Mouse (Mus musculus): ENCODE data around the gene Phip. TPM values are rescaled to one million over a fixed set of nuclear protein-coding genes. Genes with fewer than 3 reads are reported as not detected.

Phip gene
- 10 to 100 TPM; 23.3 to 23.7 TPM for total RNA-seq (2021)
- long read RNA-seq, experiment 1, partial matches to known transcripts = 1 of 2 reads
- long read RNA-seq, experiment 1, other reads (novel, unspliced or antisense) = 1 of 2 reads
- long read RNA-seq, experiment 2, partial matches to known transcripts = 2 of 3 reads
- long read RNA-seq, experiment 2, other reads (novel, unspliced or antisense) = 1 of 3 reads

GRCm38 (mm10) chr9:82975342-82976215 lies at the start of gene Phip:
Gene Phip (minus strand): TSS chr9:82975516.
- DNase-seq = peak; percentile 94
- intact Hi-C loops (cut with DNase I; ENCODE audit: low total_unique reads) = no loop called here

DNA sequence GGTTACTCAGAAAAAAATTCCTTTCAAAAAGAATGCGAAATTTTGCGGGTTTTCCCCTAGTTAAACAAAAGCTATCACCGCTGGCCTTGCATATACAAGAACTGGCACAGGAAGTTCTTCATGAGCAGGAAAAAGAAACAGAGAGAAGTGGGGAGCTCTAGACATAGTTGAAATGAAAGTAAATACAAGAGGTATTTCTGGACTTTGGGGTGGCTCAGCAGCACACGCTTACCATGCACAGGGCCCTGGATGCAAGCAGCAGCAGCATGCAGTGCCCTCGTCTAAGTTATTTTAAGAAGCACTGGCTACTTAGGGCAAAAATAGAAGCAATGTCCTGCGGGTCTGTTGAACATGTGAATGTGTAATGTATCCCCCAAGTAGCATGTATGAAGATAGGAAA lies 48.4 kb upstream of the Phip start:
- DNase-seq = no peak
- intact Hi-C loops (cut with DNase I; ENCODE audit: low total_unique reads) = no loop called here

- no peak for DNase-seq
- intact Hi-C loops (cut with DNase I; ENCODE audit: low total_unique reads) = no loop called here
Observed at GRCm38 (mm10) chr9:83014516-83014915, 39.2 kb upstream of the Phip start.

DNA sequence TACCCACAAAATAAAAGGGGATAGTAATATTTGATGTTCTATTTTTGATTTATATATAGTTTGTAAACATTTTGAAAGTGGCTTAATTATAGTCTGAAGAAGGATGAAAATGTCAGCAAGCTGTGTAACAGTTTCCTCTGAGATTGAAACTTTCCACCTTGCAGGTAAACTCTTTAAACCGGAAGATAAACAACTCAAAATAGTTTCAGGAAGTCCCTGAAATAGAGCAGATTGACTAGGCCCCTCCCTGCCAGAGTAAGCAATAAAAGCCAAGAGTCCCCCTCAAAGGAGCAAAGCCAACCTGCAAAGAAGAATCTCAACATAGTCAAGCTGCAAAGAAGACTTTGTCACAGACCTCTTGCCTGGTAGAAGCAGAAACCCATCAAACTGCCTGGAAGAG lies 33.0 kb upstream of the Phip start:
- intact Hi-C loops (cut with DNase I; ENCODE audit: low total_unique reads) = no loop called here
- DNase-seq = no peak

DNA sequence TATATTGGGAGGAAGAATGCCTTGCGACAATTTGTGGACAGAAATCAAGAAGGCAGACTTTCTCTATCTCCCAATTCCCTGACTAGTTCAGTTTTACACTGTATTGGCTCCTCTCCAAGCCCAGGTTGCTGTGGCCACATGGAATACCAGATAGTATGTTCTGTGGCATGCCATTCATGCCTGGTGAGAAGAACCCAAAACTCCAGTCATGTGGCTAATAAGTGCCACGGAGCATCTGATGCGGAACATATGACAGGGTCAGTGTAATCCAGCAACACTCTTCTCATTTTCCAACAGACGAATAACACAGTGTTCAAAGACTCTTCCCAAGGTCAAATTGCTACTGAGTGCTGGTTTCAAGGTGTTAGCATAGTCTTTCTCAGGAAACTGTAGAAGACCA lies 26.0 kb upstream of the Phip start:
- no peak for DNase-seq
- intact Hi-C loops (cut with DNase I; ENCODE audit: low total_unique reads) = no loop called here

GRCm38 (mm10) chr9:82997765-82998500 lies 22.6 kb upstream of the Phip start:
- DNase-seq = no peak
- intact Hi-C loops (cut with DNase I; ENCODE audit: low total_unique reads) = no loop called here

DNA sequence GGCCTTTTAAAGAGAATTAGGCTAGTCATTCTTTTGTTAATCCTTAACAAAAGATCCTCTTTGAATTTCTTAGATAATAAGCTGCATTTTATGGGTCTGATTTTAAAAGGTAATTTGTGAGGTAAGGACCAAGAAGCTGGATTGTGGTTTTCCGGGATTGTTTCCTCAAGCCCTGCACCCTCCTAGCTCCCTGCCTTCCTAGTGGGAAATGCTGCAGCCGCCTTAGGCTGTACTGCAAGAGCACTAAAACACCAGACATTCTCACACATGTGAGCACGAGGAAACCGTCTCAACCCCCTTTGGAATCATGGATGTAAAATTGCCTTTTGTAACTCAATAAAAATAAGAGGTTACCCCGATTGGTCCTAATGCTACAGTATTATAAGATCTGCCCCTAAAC lies 1.6 kb upstream of the Phip start:
- intact Hi-C loops (cut with DNase I; ENCODE audit: low total_unique reads) = no loop called here

GRCm38 (mm10) chr9:82976219-82976618 lies 903 bp upstream of the Phip start:
- intact Hi-C loops (cut with DNase I; ENCODE audit: low total_unique reads) = no loop called here
- no peak for DNase-seq

More for the DNA sequence above, 1.6 kb upstream of the Phip start:
- DNase-seq = peak; percentile 5

- no peak for DNase-seq
- intact Hi-C loops (cut with DNase I; ENCODE audit: low total_unique reads) = no loop called here
Observed at GRCm38 (mm10) chr9:82974962-82975341, 364 bp downstream of the Phip start.

- intact Hi-C loops (cut with DNase I; ENCODE audit: low total_unique reads) = no loop called here
Observed at GRCm38 (mm10) chr9:82974187-82974861, 992 bp downstream of the Phip start.

GRCm38 (mm10) chr9:82973321-82973892 lies 1.9 kb downstream of the Phip start:
- intact Hi-C loops (cut with DNase I; ENCODE audit: low total_unique reads) = no loop called here
- no peak for DNase-seq

More at GRCm38 (mm10) chr9:82974187-82974861, 992 bp downstream of the Phip start:
- peak; percentile 89 for DNase-seq

GRCm38 (mm10) chr9:82971433-82971832 lies 3.9 kb downstream of the Phip start:
- no peak for DNase-seq

DNA sequence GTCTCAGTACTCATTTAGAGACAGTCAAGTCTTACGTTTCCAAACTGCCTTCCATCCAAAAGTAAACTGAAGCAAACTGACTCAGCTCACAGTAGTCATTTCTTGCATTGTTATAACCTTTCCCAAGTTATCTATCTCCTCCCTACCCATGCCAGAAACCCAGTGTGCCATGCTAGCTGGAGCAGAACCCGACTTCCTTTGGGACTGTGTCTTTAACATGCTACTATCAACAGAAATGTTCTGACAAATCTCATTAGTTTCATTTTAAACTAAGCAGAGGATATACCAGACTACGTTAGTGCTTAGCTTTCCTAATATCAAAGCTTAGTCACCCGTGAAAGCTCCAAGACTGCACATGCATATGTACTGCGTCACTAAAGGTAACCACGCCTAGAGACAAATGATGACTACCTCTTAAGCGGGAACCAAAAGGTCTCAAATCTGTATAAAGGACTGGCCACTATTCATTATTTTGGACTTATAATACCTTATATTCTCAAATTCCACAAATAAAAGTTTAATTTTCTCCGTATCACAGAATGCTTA lies 8.2 kb downstream of the Phip start:
- intact Hi-C loops (cut with DNase I; ENCODE audit: low total_unique reads) = no loop called here
- DNase-seq = no peak

More at GRCm38 (mm10) chr9:82971433-82971832, 3.9 kb downstream of the Phip start:
- intact Hi-C loops (cut with DNase I; ENCODE audit: low total_unique reads) = no loop called here

DNA sequence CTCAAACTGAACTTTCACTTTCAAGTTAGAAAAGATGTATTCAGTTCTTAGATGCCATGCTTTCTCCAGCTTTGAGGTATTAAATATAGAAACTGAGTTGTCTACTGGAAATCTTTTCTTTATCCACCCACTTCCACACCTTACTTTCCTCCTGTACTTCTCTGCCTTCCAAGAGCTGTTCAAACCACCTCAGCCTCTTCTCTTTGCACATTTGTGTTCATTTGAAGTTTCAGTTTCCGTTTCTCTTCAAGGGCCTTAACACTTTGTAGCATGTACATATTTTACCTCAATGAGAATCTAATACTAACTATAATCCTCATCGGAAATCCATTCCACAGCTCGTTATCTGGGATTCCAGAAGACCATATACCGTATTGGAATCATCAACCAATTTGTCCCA lies 11.3 kb downstream of the Phip start:
- intact Hi-C loops (cut with DNase I; ENCODE audit: low total_unique reads) = no loop called here

GRCm38 (mm10) chr9:82961352-82961751 lies 14.0 kb downstream of the Phip start:
- intact Hi-C loops (cut with DNase I; ENCODE audit: low total_unique reads) = no loop called here
- no peak for DNase-seq

More for the DNA sequence above, 11.3 kb downstream of the Phip start:
- DNase-seq = no peak

- intact Hi-C loops (cut with DNase I; ENCODE audit: low total_unique reads) = no loop called here
Observed at GRCm38 (mm10) chr9:82955267-82955666, 20.0 kb downstream of the Phip start.

DNA sequence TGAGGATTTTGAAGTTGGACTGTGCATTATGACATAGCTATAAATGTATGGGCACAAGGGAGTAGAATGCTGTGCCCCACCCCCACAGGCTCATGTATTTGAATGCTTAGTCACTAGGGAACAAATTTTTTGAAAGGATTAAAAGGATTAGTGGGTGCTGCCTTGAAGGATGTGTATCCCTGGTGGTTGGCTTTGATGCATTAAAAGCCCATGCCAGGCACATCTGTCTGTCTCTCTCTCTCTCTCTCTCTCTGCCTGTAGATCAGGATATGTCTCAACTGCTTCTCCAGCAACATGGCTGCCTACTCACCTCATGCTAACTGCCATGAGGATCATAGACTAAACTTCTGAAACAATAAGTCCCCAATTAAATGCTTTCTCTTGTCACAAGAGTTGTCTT lies 23.0 kb downstream of the Phip start:
- DNase-seq = no peak
- intact Hi-C loops (cut with DNase I; ENCODE audit: low total_unique reads) = no loop called here

More at GRCm38 (mm10) chr9:82955267-82955666, 20.0 kb downstream of the Phip start:
- DNase-seq = no peak

DNA sequence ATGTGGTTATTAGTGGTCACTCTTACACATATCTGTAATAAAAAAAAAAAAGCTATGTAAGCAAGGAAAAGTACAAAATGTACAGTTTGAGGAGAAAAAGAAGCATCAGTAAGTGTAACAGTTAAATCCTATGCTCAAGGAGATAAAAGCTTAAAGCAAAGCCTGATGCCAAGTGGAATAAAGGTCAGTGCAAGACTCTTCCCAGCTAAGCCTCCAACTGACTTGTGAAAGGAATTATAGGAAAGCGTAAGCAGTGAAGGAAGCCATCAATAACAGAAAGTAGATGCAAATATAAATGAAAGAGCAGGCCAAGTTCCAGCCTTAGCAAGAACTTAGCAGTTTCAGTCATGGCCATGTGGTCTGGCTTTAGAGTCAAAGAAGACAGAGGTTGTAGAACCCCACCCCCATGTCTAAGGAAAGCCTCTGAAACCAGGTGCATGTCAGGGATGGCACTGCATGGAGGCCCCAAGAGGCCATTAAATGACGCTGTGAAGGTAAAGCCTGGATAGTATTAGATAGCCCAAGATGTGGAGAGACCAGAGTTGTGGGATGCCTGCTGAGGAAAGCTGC lies 23.8 kb downstream of the Phip start:
- intact Hi-C loops (cut with DNase I; ENCODE audit: low total_unique reads) = no loop called here
- DNase-seq = no peak

- intact Hi-C loops (cut with DNase I; ENCODE audit: low total_unique reads) = no loop called here
- no peak for DNase-seq
Observed at GRCm38 (mm10) chr9:82907246-82907645, 68.1 kb downstream of the Phip start.

Measured in gastrocnemius, postnatal 14 days (tissue).